Mouse (Mus musculus): ENCODE data around the gene Sgf29.

- no peak for TF ChIP-seq GATA1 (IDR thresholded peaks at IDR 0.05; ENCODE audit: low read length)
- TF ChIP-seq TAL1 (IDR thresholded peaks at IDR 0.05; ENCODE audit: low read length) = no peak
These were observed 51.2 kb downstream of the Sgf29 start for GRCm38 (mm10) chr7:126700063-126701015.

Data from erythroblast, embryonic 14.5 days (primary cell).